In the genomic region with DNA sequence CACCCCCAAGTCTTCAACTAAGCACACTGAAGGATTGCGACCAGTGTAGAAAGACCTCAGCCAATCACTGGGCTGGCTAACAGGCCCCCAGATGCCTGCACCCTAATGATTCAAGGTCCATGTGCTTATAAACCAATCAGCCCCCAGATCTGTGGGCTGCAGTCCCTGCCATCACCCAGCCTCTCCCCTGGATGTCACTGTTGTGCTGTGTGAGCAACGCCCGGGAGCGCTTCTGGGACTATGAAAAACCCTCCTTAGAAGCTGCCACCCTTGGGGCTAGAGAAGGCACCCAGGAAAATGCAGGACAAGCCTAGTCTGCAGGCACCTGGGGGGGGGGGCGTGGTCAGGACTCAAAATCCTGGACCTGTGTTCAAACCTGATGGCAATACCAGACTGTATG, we compare ENCODE assay signal across 9 mouse cellular contexts.
DNase-seq lines count a peak whose midpoint lies in the region; ATAC-seq and TF ChIP-seq lines count a peak whose summit lies in the region.
"Had no signal": no experiment of that assay in that cellular context is flagged by ENCODE, and none has a peak within 500 bp of the region (broad histone marks: within the 10 kb centered on the region; RNA-seq: fewer than 3 reads in every experiment).

No protein-coding gene starts in this region.

- TF ChIP-seq CTCF in lung, postnatal 0 days (IDR thresholded peaks at IDR 0.05): peak; percentile 52
- TF ChIP-seq CTCF in embryonic fibroblast, embryonic 13.5 days (IDR thresholded peaks at IDR 0.05; ENCODE audit: borderline replicate concordance, insufficient read depth, low read length): peak; percentile 58
- TF ChIP-seq CTCF in midbrain, postnatal 0 days (IDR thresholded peaks at IDR 0.05): peak; percentile 85

- H3K4me1 ChIP-seq in lung, postnatal 0 days (ENCODE audit: insufficient read depth, low read depth, low read length): no peaks in the 10 kb centered on the region
- no peaks in the 10 kb centered on the region for H3K4me1 ChIP-seq in embryonic fibroblast, embryonic 13.5 days (ENCODE audit: control insufficient read depth, insufficient read depth, low read length)
- no peaks in the 10 kb centered on the region for H3K4me1 ChIP-seq in midbrain, postnatal 0 days (ENCODE audit: insufficient read depth, low read length)

- TF ChIP-seq EP300 in lung, postnatal 0 days (IDR thresholded peaks at IDR 0.05): no peak

- no peak overlapping the region for H3K27ac ChIP-seq in lung, postnatal 0 days (ENCODE audit: low read length)
- H3K27ac ChIP-seq in embryonic fibroblast, embryonic 13.5 days (ENCODE audit: insufficient read depth, low read length): no peak overlapping the region
- no peak overlapping the region for H3K27ac ChIP-seq in midbrain, postnatal 0 days (ENCODE audit: low read depth, low read length)

- H3K4me2 ChIP-seq in lung, postnatal 0 days (replicated peaks; ENCODE audit: low read depth, low read length): no peak overlapping the region
- no peak overlapping the region for H3K4me2 ChIP-seq in midbrain, postnatal 0 days (ENCODE audit: low read depth, low read length, poor library complexity, severe bottlenecking)

- no peak overlapping the region for H3K4me3 ChIP-seq in lung, postnatal 0 days (ENCODE audit: low read depth, low read length)
- H3K4me3 ChIP-seq in embryonic fibroblast, embryonic 13.5 days (ENCODE audit: insufficient read depth, low read length): no peak overlapping the region
- no peak overlapping the region for H3K4me3 ChIP-seq in midbrain, postnatal 0 days (ENCODE audit: low read depth, low read length)
- H3K4me3 ChIP-seq: erythroblast, embryonic 14.5 days had no signal

- H3K27me3 ChIP-seq in lung, postnatal 0 days (replicated peaks; ENCODE audit: insufficient read depth, low read length): no peaks in the 10 kb centered on the region
- H3K27me3 ChIP-seq in midbrain, postnatal 0 days (ENCODE audit: insufficient read depth, low read length): peaks cover 13% of the 10 kb centered on the region

- H3K9ac ChIP-seq in lung, postnatal 0 days (replicated peaks; ENCODE audit: low read depth): no peak overlapping the region
- H3K9ac ChIP-seq in midbrain, postnatal 0 days (replicated peaks; ENCODE audit: low read length, poor library complexity, severe bottlenecking): no peak overlapping the region

- DNase-seq in cerebellum, postnatal 14 days: peak; percentile 48 to 55
- no peak for DNase-seq in cerebellum, adult 9-11 months
- DNase-seq in lung, postnatal 0 days (ENCODE audit: low spot score): no peak
- no peak for DNase-seq in lung, adult 18-20 months
- DNase-seq in kidney, postnatal 14 days: peak; percentile 44
- DNase-seq in midbrain, postnatal 0 days (ENCODE audit: low spot score): peak; percentile 77
- DNase-seq in urinary bladder, postnatal 36 days (ENCODE audit: low spot score in 2 of 2): no peak

- WGBS in lung, postnatal 0 days: 53% methylated on average over 5 of the region's 5 CpGs
- 15% methylated on average over 5 of the region's 5 CpGs for WGBS in midbrain, postnatal 0 days

- no peak for TF ChIP-seq POLR2A in embryonic fibroblast, embryonic 13.5 days (IDR thresholded peaks at IDR 0.05; ENCODE audit: low read depth, low read length)

- no peak for ATAC-seq in lung, postnatal 0 days
- ATAC-seq in midbrain, postnatal 0 days (ENCODE audit: low FRiP score): 0 out of 2 replicates have a peak, but pooled peaks have one; percentile 40

- no peaks in the 10 kb centered on the region for H3K9me3 ChIP-seq in lung, postnatal 0 days (ENCODE audit: low read length)
- H3K9me3 ChIP-seq in midbrain, postnatal 0 days (ENCODE audit: low read length): no peaks in the 10 kb centered on the region

- no peaks in the 10 kb centered on the region for H3K36me3 ChIP-seq in lung, postnatal 0 days (ENCODE audit: insufficient read depth, low read length)
- H3K36me3 ChIP-seq in midbrain, postnatal 0 days (ENCODE audit: insufficient read depth, low read length): no peaks in the 10 kb centered on the region

Comparison
In these comparisons a context has a peak if more than half of its experiments do, and no peak if none do; other contexts are left out.
1. DNase-seq: peak in cerebellum, postnatal 14 days (2 of 2), kidney, postnatal 14 days (single experiment) and midbrain, postnatal 0 days (single experiment); none in cerebellum, adult 9-11 months (single experiment), lung, postnatal 0 days (single experiment), lung, adult 18-20 months (0 of 2) and urinary bladder, postnatal 36 days (0 of 2).
2. Peak in every context shown above with its lines, with median percentiles within 50 percentile points of each other: CTCF ChIP-seq.